Mouse (Mus musculus): ENCODE results near the gene H2al1m. TPM values are rescaled to one million over a fixed set of nuclear protein-coding genes. Genes with fewer than 3 reads are reported as not detected.
"Not testable (repeated sequence)": the region's sequence is repeated elsewhere in the genome, so short reads cannot be mapped to it uniquely, and the experiment has no call there.

The H2al1m gene
- polyA plus RNA-seq, 1 experiment, result not detected

- H3K4me3 ChIP-seq (ENCODE audit: insufficient read depth, low read depth, low read length), result no peak overlapping the region
- no peaks in the 10 kb centered on the region for H3K4me1 ChIP-seq (ENCODE audit: control insufficient read depth, insufficient read depth, insufficient read length, low read length)
- no peak overlapping the region for H3K27ac ChIP-seq (replicated peaks; ENCODE audit: low read depth, low read length)
These were observed 9.2 kb upstream of the H2al1m start for GRCm38 (mm10) chrX:9274321-9274720.

- not testable (repeated sequence) for H3K27ac ChIP-seq (replicated peaks; ENCODE audit: low read depth, low read length); H3K4me1 ChIP-seq (ENCODE audit: control insufficient read depth, insufficient read depth, insufficient read length, low read length); H3K4me3 ChIP-seq (ENCODE audit: insufficient read depth, low read depth, low read length)
These were observed 9.7 kb downstream of the H2al1m start for GRCm38 (mm10) chrX:9293140-9293829.

- H3K4me1 ChIP-seq (ENCODE audit: control insufficient read depth, insufficient read depth, insufficient read length, low read length), result no peaks in the 10 kb centered on the region
- H3K4me3 ChIP-seq (ENCODE audit: insufficient read depth, low read depth, low read length), result no peak overlapping the region
- no peak overlapping the region for H3K27ac ChIP-seq (replicated peaks; ENCODE audit: low read depth, low read length)
These were observed 14.9 kb downstream of the H2al1m start for GRCm38 (mm10) chrX:9298413-9298864.

- H3K4me3 ChIP-seq (ENCODE audit: insufficient read depth, low read depth, low read length), result no peak overlapping the region
- no peak overlapping the region for H3K27ac ChIP-seq (replicated peaks; ENCODE audit: low read depth, low read length)
- no peaks in the 10 kb centered on the region for H3K4me1 ChIP-seq (ENCODE audit: control insufficient read depth, insufficient read depth, insufficient read length, low read length)
These were observed 19.2 kb downstream of the H2al1m start for GRCm38 (mm10) chrX:9302791-9303190.

GRCm38 (mm10) chrX:9303455-9303854 lies 19.9 kb downstream of the H2al1m start:
- Histone ChIP-seq H3K4me3 (ENCODE audit: insufficient read depth, low read depth, low read length) (no peak overlapping the region), H3K4me1 (ENCODE audit: control insufficient read depth, insufficient read depth, insufficient read length, low read length) (no peaks in the 10 kb centered on the region), H3K27ac (replicated peaks; ENCODE audit: low read depth, low read length) (no peak overlapping the region)

- H3K27ac ChIP-seq (replicated peaks; ENCODE audit: low read depth, low read length); H3K4me1 ChIP-seq (ENCODE audit: control insufficient read depth, insufficient read depth, insufficient read length, low read length); H3K4me3 ChIP-seq (ENCODE audit: insufficient read depth, low read depth, low read length): not testable (repeated sequence)
These were observed 32.9 kb downstream of the H2al1m start for GRCm38 (mm10) chrX:9316457-9316856.

- H3K4me1 ChIP-seq (ENCODE audit: control insufficient read depth, insufficient read depth, insufficient read length, low read length); H3K27ac ChIP-seq (replicated peaks; ENCODE audit: low read depth, low read length); H3K4me3 ChIP-seq (ENCODE audit: insufficient read depth, low read depth, low read length): not testable (repeated sequence)
These were observed 44.4 kb downstream of the H2al1m start for GRCm38 (mm10) chrX:9327954-9328353.

- H3K4me3 ChIP-seq (ENCODE audit: insufficient read depth, low read depth, low read length); H3K4me1 ChIP-seq (ENCODE audit: control insufficient read depth, insufficient read depth, insufficient read length, low read length); H3K27ac ChIP-seq (replicated peaks; ENCODE audit: low read depth, low read length): not testable (repeated sequence)
These were observed 48.9 kb downstream of the H2al1m start for GRCm38 (mm10) chrX:9332366-9332962.

- not testable (repeated sequence) for H3K27ac ChIP-seq (replicated peaks; ENCODE audit: low read depth, low read length); H3K4me1 ChIP-seq (ENCODE audit: control insufficient read depth, insufficient read depth, insufficient read length, low read length); H3K4me3 ChIP-seq (ENCODE audit: insufficient read depth, low read depth, low read length)
These were observed 49.5 kb downstream of the H2al1m start for GRCm38 (mm10) chrX:9333035-9333434.

Other genes with a start within 250 kb of the H2al1m start
- gene Fthl17f, start 220.7 kb upstream of the H2al1m start, polyA plus RNA-seq (2012; ENCODE audit: insufficient read depth, insufficient read length, missing spikeins), result not detected in 2 replicates
- not detected in 2 replicates for gene 4930402K13Rik, start 179.2 kb upstream of the H2al1m start, polyA plus RNA-seq (2012; ENCODE audit: insufficient read depth, insufficient read length, missing spikeins)
- gene Lancl3, start 83.9 kb upstream of the H2al1m start, polyA plus RNA-seq (2012; ENCODE audit: insufficient read depth, insufficient read length, missing spikeins), result 0.36 TPM in 1 of 2 replicates, not detected in the other
- gene Gm14862, start 26.9 kb upstream of the H2al1m start, polyA plus RNA-seq (2012; ENCODE audit: insufficient read depth, insufficient read length, missing spikeins), result not detected in 2 replicates
- gene Xk, start 11.0 kb upstream of the H2al1m start, polyA plus RNA-seq (2012; ENCODE audit: insufficient read depth, insufficient read length, missing spikeins), result 1.1 and 1.6 TPM in 2 replicates
- gene H2al1k, start 66.9 kb downstream of the H2al1m start, polyA plus RNA-seq (2012; ENCODE audit: insufficient read depth, insufficient read length, missing spikeins), result not detected in 2 replicates
- gene Cybb, start 204.0 kb downstream of the H2al1m start, polyA plus RNA-seq (2012; ENCODE audit: insufficient read depth, insufficient read length, missing spikeins), result 4.0 and 7.2 TPM in 2 replicates

Measured in brown adipose tissue, adult 24 weeks (tissue).